Mouse (Mus musculus): ENCODE measurements at regions not wholly inside any gene's neighbourhood (a gene's known extent, or its start where the extent isn't known, plus 50 kb on each side); places are given as distances from the start of the nearest gene placed in this dataset.

DNA sequence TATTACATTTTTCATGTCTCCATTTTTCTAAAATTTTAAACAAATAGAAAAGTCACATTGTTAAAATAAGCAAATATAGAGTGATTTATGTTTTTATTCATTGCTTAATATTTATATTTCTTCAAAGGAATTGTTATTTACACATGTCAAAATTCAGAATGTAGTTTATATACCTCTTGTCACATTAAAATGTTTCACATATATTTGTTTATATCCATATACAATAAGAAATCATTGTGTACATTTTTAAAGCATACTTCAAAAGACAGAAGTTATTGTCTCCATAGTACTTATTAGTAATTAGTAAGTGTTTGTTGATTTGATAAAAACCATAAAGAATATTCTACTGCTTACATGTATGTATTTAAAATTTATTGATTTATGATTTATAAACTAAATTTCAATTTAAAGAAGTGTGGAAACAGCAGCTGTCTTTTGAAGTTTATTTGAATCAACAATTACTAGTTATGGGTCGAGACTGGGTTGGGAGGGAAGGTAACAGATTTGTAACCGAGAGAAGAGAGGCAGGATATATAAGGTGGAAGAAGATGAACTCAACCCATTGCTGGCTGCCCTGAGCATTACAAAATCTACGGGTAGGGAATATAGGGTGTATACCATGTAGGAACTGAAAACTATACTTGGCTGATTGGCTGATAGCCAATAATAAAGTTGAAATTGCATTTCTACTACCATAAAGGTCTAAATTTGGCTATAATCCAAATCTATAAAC, 420.8 kb downstream of the Anxa1 start:
- H3K27ac ChIP-seq: no peak overlapping the region
- H3K4me1 ChIP-seq (replicated peaks; ENCODE audit: control insufficient read depth, insufficient read depth, low read length): no peaks in the 10 kb centered on the region
- no peak overlapping the region for H3K9ac ChIP-seq
- no peaks in the 10 kb centered on the region for H3K36me3 ChIP-seq (replicated peaks; ENCODE audit: control insufficient read depth, insufficient read depth)
- ATAC-seq (ENCODE audit: low FRiP score) (no peak), DNase-seq (ENCODE audit: low spot score) (no peak)
- 86% methylated on average over 3 of the region's 3 CpGs for WGBS
- no peaks in the 10 kb centered on the region for H3K27me3 ChIP-seq (ENCODE audit: control insufficient read depth, insufficient read depth, low read length)
- H3K9me3 ChIP-seq (ENCODE audit: control insufficient read depth, low read length): no peaks in the 10 kb centered on the region
- H3K4me3 ChIP-seq (replicated peaks; ENCODE audit: low read length): no peak overlapping the region
- no peak overlapping the region for H3K4me2 ChIP-seq (replicated peaks)

DNA sequence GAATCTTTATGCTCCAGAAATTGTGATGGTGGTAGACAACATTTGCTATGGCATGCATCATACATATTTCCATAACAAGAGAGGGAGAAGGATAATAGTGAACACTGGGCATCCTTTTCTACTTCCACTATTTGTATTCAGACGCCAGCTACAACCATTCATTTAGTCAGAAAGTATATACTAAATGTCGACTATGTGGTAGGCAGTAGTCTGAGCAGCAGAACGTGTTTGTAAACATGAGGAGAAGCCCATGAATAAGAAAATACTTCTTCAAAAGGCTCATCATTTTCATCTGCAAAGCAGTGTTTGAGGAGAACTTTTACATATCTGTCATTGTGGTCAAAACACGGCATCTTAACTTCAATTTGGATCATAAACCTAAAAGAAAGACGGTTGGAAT, 421.4 kb downstream of the Anxa1 start:
- H3K4me1 ChIP-seq (replicated peaks; ENCODE audit: control insufficient read depth, insufficient read depth, low read length): no peaks in the 10 kb centered on the region
- H3K27ac ChIP-seq: no peak overlapping the region
- WGBS: 85% methylated on average over 5 of the region's 5 CpGs
- no peaks in the 10 kb centered on the region for H3K9me3 ChIP-seq (ENCODE audit: control insufficient read depth, low read length)
- no peak overlapping the region for H3K9ac ChIP-seq
- no peaks in the 10 kb centered on the region for H3K36me3 ChIP-seq (replicated peaks; ENCODE audit: control insufficient read depth, insufficient read depth)
- H3K4me2 ChIP-seq (replicated peaks): no peak overlapping the region
- H3K27me3 ChIP-seq (ENCODE audit: control insufficient read depth, insufficient read depth, low read length): no peaks in the 10 kb centered on the region
- H3K4me3 ChIP-seq (replicated peaks; ENCODE audit: low read length): no peak overlapping the region
- DNase-seq (ENCODE audit: low spot score) (no peak), ATAC-seq (ENCODE audit: low FRiP score) (no peak)

DNA sequence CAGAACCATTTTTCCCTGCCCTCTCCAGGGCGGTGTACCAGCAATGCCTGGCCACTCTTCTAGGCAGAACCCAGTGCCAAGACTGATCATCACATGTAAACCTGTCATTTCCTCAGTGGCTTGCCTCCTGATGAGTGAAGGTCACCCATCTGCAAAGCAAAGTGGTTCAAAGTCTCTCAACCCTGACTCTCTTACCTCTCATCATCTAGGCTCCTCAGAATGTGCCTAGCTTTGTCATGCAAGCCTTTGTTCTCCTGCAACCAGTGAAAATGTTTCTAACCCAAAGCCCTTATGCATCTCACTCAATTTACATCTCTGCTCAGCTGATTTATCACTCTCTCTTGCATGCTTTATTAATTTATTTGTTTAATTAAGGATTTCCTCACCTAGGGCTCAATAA, 445.5 kb downstream of the Anxa1 start:
- Histone ChIP-seq H3K4me3 (replicated peaks; ENCODE audit: low read length) (no peak overlapping the region), H3K9me3 (ENCODE audit: control insufficient read depth, low read length) (no peaks in the 10 kb centered on the region), H3K36me3 (replicated peaks; ENCODE audit: control insufficient read depth, insufficient read depth) (no peaks in the 10 kb centered on the region), H3K27ac (no peak overlapping the region), H3K27me3 (ENCODE audit: control insufficient read depth, insufficient read depth, low read length) (no peaks in the 10 kb centered on the region), H3K4me2 (replicated peaks) (no peak overlapping the region), H3K9ac (no peak overlapping the region), H3K4me1 (replicated peaks; ENCODE audit: control insufficient read depth, insufficient read depth, low read length) (no peaks in the 10 kb centered on the region)
- ATAC-seq (ENCODE audit: low FRiP score) (no peak), DNase-seq (ENCODE audit: low spot score) (no peak)
- 84% methylated on average over 1 of the region's 1 CpGs for WGBS

DNA sequence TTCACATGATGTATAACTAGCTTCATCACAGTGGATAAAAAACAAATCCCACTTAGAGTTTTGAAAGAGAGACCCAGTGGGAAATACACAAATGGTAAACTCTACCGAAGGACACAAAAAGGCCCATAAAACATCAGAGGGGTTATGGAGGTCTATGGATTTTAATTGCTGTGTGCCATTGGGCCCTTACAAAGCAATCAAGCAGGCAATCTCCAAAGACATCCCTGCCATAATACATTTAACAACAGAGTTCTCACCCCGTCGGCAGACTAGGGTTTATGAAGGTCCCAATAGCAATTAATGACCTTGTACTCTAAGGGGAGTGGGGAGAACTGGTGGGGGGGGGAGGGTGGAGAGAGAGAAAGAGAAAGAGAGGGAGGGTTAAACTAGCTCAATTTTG, 448.0 kb downstream of the Anxa1 start:
- no peak overlapping the region for H3K9ac ChIP-seq
- no peaks in the 10 kb centered on the region for H3K27me3 ChIP-seq (ENCODE audit: control insufficient read depth, insufficient read depth, low read length)
- no peak for DNase-seq (ENCODE audit: low spot score)
- no peaks in the 10 kb centered on the region for H3K9me3 ChIP-seq (ENCODE audit: control insufficient read depth, low read length)
- no peak overlapping the region for H3K27ac ChIP-seq
- no peaks in the 10 kb centered on the region for H3K4me1 ChIP-seq (replicated peaks; ENCODE audit: control insufficient read depth, insufficient read depth, low read length)
- WGBS: 59% methylated on average over 3 of the region's 3 CpGs
- H3K4me3 ChIP-seq (replicated peaks; ENCODE audit: low read length): no peak overlapping the region
- ATAC-seq (ENCODE audit: low FRiP score): no peak
- no peak overlapping the region for H3K4me2 ChIP-seq (replicated peaks)
- no peaks in the 10 kb centered on the region for H3K36me3 ChIP-seq (replicated peaks; ENCODE audit: control insufficient read depth, insufficient read depth)

DNA sequence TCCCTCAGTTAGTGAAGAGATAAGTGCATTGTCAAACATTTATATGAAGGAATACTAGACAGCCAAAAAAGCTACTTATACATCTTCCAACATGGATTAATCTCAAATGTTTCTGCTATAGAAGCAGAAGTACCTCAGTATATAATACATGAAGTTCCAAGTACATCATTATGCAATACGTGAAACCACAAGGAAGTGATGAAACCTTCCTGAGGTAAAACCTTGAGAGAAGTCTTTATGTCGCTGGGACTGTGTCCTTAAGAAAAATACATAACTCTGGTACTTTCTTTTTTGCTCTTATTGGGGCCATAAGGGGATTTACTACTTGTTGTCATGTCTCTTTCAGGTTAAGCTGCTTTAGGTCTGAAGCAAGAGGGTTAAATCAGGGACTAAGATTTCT, 469.6 kb downstream of the Anxa1 start:
- Histone ChIP-seq H3K27me3 (ENCODE audit: control insufficient read depth, insufficient read depth, low read length) (no peaks in the 10 kb centered on the region), H3K9me3 (ENCODE audit: control insufficient read depth, low read length) (no peaks in the 10 kb centered on the region), H3K4me1 (replicated peaks; ENCODE audit: control insufficient read depth, insufficient read depth, low read length) (no peaks in the 10 kb centered on the region), H3K27ac (no peak overlapping the region), H3K9ac (no peak overlapping the region), H3K4me3 (replicated peaks; ENCODE audit: low read length) (no peak overlapping the region), H3K36me3 (replicated peaks; ENCODE audit: control insufficient read depth, insufficient read depth) (no peaks in the 10 kb centered on the region), H3K4me2 (replicated peaks) (no peak overlapping the region)
- DNase-seq (ENCODE audit: low spot score): no peak
- ATAC-seq (ENCODE audit: low FRiP score): no peak
- WGBS: 87% methylated on average over 2 of the region's 2 CpGs

DNA sequence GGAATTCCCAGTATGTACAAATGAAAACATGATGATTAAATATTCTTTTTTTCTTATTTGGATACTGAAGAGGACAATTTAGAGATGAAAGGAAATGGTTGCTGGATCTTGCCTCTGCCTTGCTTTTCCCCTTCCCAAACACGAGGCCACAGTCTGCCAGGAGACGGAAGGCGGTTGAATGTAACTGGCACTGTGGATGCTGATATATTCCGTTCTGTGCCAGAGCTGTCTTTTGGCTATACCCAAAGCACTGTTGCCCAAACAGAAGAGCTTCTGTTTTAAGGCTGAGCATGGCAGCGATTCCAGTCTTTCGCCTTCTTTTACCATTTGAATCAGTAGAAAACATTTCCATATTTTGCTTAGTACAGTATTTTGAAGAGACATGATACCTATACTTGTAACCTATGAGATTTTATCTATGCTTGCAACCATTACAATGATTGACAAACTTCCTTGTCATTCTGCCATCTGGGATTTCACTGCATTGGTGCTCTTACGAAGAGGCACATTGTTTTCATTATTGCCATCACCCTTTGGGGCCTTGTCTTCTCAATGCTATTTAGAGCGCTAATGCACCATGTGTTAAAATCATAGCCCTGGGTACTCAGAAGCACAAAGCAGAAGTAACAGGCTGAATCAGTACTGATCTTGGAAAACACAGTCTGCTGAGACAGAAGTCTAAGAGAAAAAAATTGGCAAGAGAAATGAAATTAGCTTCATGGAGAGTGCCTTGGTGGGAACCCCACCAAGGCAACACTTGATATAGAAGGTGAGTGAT, 504.6 kb downstream of the Anxa1 start:
- H3K4me2 ChIP-seq (replicated peaks): no peak overlapping the region
- no peak for DNase-seq (ENCODE audit: low spot score)

DNA sequence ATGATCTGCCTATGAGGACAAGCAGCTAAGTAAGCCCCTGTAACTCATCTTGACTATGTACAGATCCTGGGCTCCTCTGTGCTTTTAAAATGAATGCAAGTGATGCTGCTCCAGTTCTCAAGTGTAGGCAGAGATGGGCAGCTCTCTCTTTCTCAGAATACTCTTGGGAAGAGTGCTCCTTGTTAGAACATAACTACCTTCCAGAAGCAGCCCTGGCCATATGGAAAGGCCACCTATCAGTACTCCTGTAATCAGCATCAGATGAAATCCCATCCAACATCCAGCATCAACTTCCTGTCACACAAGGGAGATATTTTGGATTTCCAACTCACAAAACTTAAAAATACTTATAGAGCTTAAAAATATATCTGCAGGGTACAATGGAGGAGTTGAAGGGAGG, 509.8 kb downstream of the Anxa1 start:
- no peaks in the 10 kb centered on the region for H3K27me3 ChIP-seq (ENCODE audit: control insufficient read depth, insufficient read depth, low read length)
- no peak for ATAC-seq (ENCODE audit: low FRiP score)
- H3K9me3 ChIP-seq (ENCODE audit: control insufficient read depth, low read length): no peaks in the 10 kb centered on the region

More for the DNA sequence above, 504.6 kb downstream of the Anxa1 start:
- Histone ChIP-seq H3K27me3 (ENCODE audit: control insufficient read depth, insufficient read depth, low read length) (no peaks in the 10 kb centered on the region), H3K4me1 (replicated peaks; ENCODE audit: control insufficient read depth, insufficient read depth, low read length) (no peaks in the 10 kb centered on the region), H3K9ac (no peak overlapping the region), H3K4me3 (replicated peaks; ENCODE audit: low read length) (no peak overlapping the region), H3K9me3 (ENCODE audit: control insufficient read depth, low read length) (no peaks in the 10 kb centered on the region), H3K36me3 (replicated peaks; ENCODE audit: control insufficient read depth, insufficient read depth) (no peaks in the 10 kb centered on the region), H3K27ac (no peak overlapping the region)
- 77% methylated on average over 8 of the region's 8 CpGs for WGBS
- peak; percentile 37; the same call in 1 of the 2 replicates for ATAC-seq (ENCODE audit: low FRiP score)

DNA sequence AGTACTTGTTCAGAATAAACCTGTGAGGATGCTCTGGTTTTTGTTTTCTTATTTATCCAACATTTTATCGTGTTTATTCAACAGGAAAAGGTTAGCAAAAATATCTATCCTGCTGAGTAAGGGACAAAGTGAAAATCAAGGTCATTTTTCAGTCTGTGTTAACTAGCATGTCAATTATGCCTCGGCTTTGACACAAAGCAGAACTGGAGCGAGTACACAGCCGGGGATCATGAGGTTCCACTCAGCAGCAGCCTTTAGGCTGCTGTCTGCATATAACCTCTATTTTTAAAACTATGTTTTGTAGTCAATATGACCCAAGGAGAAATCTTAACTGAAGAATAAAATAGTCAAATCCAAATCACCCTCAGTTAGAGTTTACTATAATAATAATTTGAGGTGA, 542.6 kb downstream of the Anxa1 start:
- Histone ChIP-seq H3K27me3 (ENCODE audit: control insufficient read depth, insufficient read depth, low read length) (no peaks in the 10 kb centered on the region), H3K9ac (no peak overlapping the region), H3K4me3 (replicated peaks; ENCODE audit: low read length) (no peak overlapping the region), H3K4me2 (replicated peaks) (no peak overlapping the region), H3K9me3 (ENCODE audit: control insufficient read depth, low read length) (no peaks in the 10 kb centered on the region), H3K36me3 (replicated peaks; ENCODE audit: control insufficient read depth, insufficient read depth) (no peaks in the 10 kb centered on the region), H3K4me1 (replicated peaks; ENCODE audit: control insufficient read depth, insufficient read depth, low read length) (no peaks in the 10 kb centered on the region), H3K27ac (no peak overlapping the region)
- DNase-seq (ENCODE audit: low spot score) (no peak), ATAC-seq (ENCODE audit: low FRiP score) (no peak)
- 59% methylated on average over 4 of the region's 4 CpGs for WGBS

More for the DNA sequence above, 509.8 kb downstream of the Anxa1 start:
- Histone ChIP-seq H3K4me2 (replicated peaks) (no peak overlapping the region), H3K36me3 (replicated peaks; ENCODE audit: control insufficient read depth, insufficient read depth) (no peaks in the 10 kb centered on the region), H3K4me1 (replicated peaks; ENCODE audit: control insufficient read depth, insufficient read depth, low read length) (no peaks in the 10 kb centered on the region), H3K27ac (no peak overlapping the region), H3K9ac (no peak overlapping the region), H3K4me3 (replicated peaks; ENCODE audit: low read length) (no peak overlapping the region)
- no peak for DNase-seq (ENCODE audit: low spot score)

DNA sequence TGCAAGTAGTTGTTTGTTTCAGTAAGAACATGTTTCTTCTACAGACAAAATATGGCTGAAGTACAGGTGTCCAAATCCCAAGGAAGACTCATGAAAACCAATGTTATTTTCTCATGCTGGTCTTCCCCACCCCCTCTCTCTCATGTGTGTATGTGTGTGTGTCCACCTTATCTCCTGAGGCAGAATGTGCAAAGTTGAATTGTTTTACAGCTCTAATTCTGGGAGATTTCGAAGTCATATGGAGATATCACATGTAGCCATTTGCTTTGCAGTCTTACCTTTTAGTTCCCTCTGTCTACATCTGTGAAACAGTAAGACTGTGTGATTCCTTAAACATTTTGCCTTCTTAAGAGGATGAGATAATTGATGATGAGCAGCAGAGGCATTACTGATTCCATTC, 582.8 kb downstream of the Anxa1 start:
- ATAC-seq (ENCODE audit: low FRiP score) (no peak), DNase-seq (ENCODE audit: low spot score) (no peak)
- H3K36me3 ChIP-seq (replicated peaks; ENCODE audit: control insufficient read depth, insufficient read depth): no peaks in the 10 kb centered on the region
- no peak overlapping the region for H3K4me3 ChIP-seq (replicated peaks; ENCODE audit: low read length)
- H3K27me3 ChIP-seq (ENCODE audit: control insufficient read depth, insufficient read depth, low read length): no peaks in the 10 kb centered on the region
- no peak overlapping the region for H3K4me2 ChIP-seq (replicated peaks)
- H3K4me1 ChIP-seq (replicated peaks; ENCODE audit: control insufficient read depth, insufficient read depth, low read length): no peaks in the 10 kb centered on the region
- H3K9me3 ChIP-seq (ENCODE audit: control insufficient read depth, low read length): no peaks in the 10 kb centered on the region
- 95% methylated on average over 1 of the region's 1 CpGs for WGBS
- no peak overlapping the region for H3K27ac ChIP-seq
- H3K9ac ChIP-seq: no peak overlapping the region

Measured in hindbrain, embryonic 14.5 days (tissue).